Mouse (Mus musculus): Measurements from ENCODE around the gene Masp2. TPM values are rescaled to one million over a fixed set of nuclear protein-coding genes. Genes with fewer than 3 reads are reported as not detected.

Gene Masp2
- polyA plus RNA-seq, 1 experiment from 2014 or later, result 8.5 TPM

DNA sequence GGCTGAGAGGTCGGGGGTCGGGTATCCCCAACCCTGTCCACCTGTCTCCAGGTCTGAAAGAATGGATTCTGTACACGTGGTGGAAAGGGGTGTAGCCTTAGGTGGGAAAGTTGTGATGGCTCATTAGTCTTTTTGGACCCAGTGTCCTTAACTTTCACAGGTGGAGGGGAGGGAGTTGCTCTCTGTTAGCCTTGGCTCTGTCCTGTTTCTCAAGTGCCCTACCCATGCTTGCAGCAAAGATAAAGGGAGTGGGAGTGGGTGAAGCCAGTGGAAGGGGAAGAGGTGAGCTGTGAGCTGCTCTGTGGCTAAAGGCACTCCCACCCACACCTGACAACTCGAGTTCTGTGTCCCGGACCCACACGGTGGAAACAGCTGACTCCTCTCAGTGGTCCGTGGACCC, 61.0 kb downstream of the Masp2 start:
- no peaks in the 10 kb centered on the region for H3K36me3 ChIP-seq
- no peaks in the 10 kb centered on the region for H3K9me3 ChIP-seq (replicated peaks)
- WGBS (ENCODE audit: insufficient replicate concordance), result 59% methylated on average over 7 of the region's 7 CpGs
- no peak overlapping the region for H3K27ac ChIP-seq
- peaks cover 11% of the 10 kb centered on the region; the same call in 1 of the 2 replicates for H3K4me1 ChIP-seq
- 0 out of 2 replicates have a peak, but pooled peaks have one; percentile 14 for ATAC-seq
- H3K4me3 ChIP-seq, result no peak overlapping the region
- H3K4me2 ChIP-seq, result no peak overlapping the region
- peaks cover 43% of the 10 kb centered on the region for H3K27me3 ChIP-seq (replicated peaks)
- H3K9ac ChIP-seq, result no peak overlapping the region

DNA sequence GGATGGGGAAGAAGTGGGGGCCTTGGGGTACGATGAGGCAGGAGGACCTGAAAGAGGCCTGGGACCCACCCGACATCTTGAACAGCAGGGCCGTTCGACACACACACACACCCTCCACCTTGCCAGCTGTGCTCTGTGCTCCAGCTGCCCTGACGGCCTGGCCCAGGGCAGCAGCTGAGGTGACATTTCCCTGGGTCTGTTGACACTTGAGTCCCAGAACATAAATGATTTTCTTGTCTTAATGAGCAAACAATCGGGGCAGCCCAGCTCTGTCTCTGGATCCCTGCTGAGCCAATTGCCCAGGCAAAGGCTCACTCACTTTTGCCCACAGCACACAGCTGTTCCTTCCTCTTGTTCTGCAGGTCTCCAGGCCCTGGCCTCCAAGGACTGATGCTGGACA, 61.7 kb downstream of the Masp2 start:
- Histone ChIP-seq H3K4me2 (no peak overlapping the region), H3K4me3 (no peak overlapping the region), H3K9me3 (replicated peaks) (no peaks in the 10 kb centered on the region), H3K27me3 (replicated peaks) (peaks cover 43% of the 10 kb centered on the region), H3K27ac (no peak overlapping the region), H3K36me3 (no peaks in the 10 kb centered on the region), H3K4me1 (peaks cover 11% of the 10 kb centered on the region; the same call in 1 of the 2 replicates), H3K9ac (no peak overlapping the region)
- 70% methylated on average over 6 of the region's 6 CpGs for WGBS (ENCODE audit: insufficient replicate concordance)
- ATAC-seq, result no peak

Other genes starting within 250 kb of the Masp2 start
- 18.3 and 18.4 TPM in 2 replicates for gene Ubiad1, start 157.8 kb upstream of the Masp2 start, polyA plus RNA-seq (2016; fragmentation: Nextera tagmentation; extraction: Ambion mirVana)
- gene Mtor, start 153.9 kb upstream of the Masp2 start, polyA plus RNA-seq (2016; fragmentation: Nextera tagmentation; extraction: Ambion mirVana), result 13.1 and 13.5 TPM in 2 replicates
- 0.29 and 0.37 TPM in 2 replicates for gene Angptl7, start 102.1 kb upstream of the Masp2 start, polyA plus RNA-seq (2016; fragmentation: Nextera tagmentation; extraction: Ambion mirVana)
- 64.2 and 65.9 TPM in 2 replicates for gene Exosc10, start 44.1 kb upstream of the Masp2 start, polyA plus RNA-seq (2016; fragmentation: Nextera tagmentation; extraction: Ambion mirVana)
- 358 and 387 TPM in 2 replicates for gene Srm, start 11.1 kb upstream of the Masp2 start, polyA plus RNA-seq (2016; fragmentation: Nextera tagmentation; extraction: Ambion mirVana)
- gene Tardbp, start 24.5 kb downstream of the Masp2 start, polyA plus RNA-seq (2016; fragmentation: Nextera tagmentation; extraction: Ambion mirVana), result 220 and 226 TPM in 2 replicates
- gene Gm572, start 40.8 kb downstream of the Masp2 start, polyA plus RNA-seq (2016; fragmentation: Nextera tagmentation; extraction: Ambion mirVana), result not detected in 2 replicates
- gene Casz1, start 201.9 kb downstream of the Masp2 start, polyA plus RNA-seq (2016; fragmentation: Nextera tagmentation; extraction: Ambion mirVana), result 0.50 and 0.60 TPM in 2 replicates

All from liver, embryonic 12.5 days (tissue).